Mouse (Mus musculus) 3T3-L1 (cell line): ENCODE results near the gene Hist2h2ac.
"Not testable (repeated sequence)": the region's sequence is repeated elsewhere in the genome, so short reads cannot be mapped to it uniquely, and the experiment has no call there.

ENCODE experiments used
- DNase-seq: peaks from one replicate; pipeline ENCODE4 v3.0.0-alpha.2; 2015; ENCODE audit warnings: low read depth, low spot score

Gene Hist2h2ac

DNA sequence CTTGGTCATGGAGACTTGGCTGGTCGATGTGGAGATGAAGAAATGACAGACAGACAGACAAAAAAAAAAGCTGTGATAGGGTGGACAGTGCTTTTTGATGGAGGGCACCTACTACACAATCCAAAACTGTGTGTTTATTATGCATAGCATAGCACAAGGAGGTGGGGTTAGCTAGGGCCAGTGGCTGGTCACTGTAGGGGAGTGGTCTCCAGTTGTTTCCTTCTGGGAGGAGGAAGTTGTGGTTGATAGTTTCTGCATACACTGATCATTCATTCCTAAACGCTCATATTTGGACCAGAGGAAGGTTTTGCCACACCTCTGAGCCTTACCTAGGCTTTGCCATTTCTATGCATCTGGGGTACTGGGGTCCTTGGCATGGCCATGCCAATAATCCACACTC lies 9.7 kb upstream of the Hist2h2ac start:
- DNase-seq, result no peak

DNA sequence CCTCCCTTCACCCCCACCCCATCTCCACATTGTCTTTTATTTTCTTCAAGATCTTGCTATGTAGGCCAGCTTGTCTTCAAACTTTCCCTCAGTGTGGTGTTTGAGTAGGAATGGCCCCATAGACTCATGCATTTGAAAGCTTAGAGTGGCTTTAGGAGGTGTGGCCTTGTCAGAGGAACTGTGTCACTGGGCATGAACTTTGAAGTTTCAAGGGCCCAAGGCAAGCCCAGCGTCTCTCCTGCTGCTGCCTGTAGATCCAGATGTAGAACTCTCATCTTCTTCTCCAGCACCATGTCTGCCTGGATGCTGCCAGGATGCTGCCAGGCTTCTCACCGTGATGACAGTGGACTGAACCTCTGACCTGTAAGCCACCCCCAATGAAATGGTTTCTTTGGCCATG lies 8.1 kb upstream of the Hist2h2ac start:
- DNase-seq, result no peak

DNA sequence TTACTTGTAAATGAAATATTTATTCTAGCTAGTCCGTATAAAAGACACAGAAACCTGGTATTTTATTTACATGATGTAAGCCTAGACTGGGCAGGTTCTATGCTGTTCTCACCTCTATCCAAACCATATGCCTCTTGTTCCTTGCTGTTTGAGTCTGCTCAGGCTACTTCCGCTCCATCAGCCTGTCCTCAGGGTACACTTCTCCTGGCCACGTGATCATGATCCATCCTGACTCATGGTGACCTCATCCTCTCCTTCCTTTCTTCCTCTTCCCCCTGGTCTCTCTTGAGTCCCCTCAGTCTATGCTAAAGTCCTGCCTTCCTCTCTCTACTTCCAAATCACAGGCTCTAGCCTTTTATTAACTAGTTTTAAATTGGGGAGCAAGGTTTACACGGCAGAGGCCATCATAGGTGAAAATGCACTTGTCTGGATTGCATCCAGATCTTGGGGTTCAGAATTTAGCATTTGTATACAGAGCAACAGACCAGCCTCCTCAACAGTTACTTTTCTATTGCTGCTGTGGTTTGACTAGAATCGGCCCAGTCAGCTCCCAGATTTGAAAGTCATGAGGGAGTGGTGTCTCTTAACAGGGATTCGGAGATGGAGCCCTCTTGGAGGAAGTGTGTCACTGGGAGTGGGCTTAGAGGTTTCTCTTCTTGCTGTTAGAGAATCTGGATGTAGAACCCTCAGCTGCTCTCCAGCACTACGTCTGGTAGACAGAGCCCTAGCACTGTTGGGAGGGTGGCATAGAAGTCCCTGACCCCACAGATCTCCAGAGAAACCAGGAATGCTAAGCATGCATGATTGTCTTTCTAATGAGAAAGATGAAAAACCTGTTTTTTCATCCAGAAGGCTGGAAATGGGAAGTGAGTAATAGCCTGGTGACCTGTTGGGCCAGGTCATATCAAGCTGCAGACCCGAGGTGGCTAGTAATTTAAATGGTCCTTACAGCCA lies 6.3 kb upstream of the Hist2h2ac start:
- DNase-seq, result peak; percentile 96

DNA sequence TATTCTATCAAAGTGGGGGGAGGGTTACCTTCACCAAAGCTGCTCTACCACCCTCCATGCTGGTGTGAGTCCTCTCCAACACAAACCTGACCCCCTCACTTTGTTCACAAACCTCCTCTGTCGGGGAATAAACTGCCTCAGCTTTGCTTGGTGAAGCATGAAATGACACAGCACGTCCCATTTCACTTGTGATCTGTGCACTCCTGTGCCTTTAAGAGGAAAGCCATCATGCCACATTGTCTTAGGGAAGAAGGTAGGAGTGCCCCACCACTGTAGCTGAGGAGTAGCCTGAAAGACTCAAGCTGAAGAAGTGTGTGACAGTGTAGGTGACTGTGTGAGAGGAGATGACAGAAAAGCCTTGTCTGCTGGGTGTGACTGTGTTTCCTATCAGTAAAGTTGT lies 4.7 kb upstream of the Hist2h2ac start:
- DNase-seq, result no peak

DNA sequence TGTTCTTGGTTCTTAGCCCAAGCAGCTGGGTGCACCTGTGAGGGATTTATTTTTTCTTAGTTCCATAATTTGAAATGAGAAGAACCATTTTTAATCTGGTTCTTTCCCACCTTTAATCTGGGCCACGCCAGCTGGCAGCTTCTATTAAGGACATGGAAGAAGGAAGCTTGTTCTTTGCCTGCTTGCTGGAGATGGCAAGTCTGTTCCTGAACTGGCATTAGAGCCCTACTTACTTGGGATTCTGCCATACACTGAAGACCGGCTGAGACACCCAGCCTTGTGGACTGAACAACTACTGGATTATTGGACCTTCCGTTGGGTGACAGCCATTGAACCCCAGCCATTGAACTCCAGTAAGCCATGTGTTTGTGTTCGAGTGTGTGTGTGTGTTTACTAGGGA lies 2.1 kb upstream of the Hist2h2ac start:
- no peak for DNase-seq

DNA sequence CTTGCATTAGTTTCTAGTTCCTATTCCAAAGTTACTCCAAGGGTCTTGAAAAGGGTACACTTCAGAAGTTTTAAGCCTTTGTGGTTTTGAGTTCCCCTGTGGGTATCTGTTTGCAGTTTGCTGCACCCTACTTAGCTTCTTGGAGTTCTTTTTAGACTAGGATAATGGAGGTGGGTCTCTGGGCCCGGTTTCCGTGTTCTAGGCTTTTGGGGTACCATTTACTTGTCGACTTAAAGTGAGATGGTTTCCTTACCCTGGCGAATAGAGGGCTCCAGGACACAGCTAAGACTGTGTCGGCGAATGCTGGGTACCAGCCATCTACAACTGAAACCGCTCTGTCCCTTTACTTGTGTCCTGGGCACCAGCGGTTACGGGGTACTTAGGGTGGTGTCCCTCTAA lies 959 bp upstream of the Hist2h2ac start:
- DNase-seq, result no peak

DNA sequence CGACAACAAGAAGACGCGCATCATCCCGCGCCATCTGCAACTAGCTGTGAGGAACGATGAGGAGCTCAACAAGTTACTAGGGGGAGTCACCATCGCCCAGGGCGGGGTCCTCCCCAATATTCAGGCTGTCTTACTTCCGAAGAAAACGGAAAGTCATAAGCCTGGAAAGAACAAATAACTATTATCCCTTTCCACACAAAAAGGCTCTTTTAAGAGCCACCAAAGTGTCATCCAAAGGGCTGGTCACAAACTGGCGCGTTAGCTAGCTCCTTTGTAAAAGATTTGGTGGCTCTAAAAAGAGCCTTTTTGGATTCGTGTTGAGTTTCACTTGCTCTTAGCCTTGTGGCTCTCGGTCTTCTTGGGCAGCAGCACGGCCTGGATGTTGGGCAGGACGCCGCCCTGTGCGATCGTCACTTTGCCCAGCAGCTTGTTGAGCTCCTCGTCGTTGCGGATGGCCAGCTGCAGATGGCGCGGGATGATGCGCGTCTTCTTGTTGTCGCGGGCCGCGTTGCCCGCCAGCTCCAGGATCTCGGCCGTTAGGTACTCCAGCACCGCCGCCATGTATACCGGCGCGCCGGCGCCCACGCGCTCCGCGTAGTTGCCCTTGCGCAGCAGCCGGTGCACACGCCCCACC lies 432 bp downstream of the Hist2h2ac start:
- DNase-seq, result peak; percentile 72

DNA sequence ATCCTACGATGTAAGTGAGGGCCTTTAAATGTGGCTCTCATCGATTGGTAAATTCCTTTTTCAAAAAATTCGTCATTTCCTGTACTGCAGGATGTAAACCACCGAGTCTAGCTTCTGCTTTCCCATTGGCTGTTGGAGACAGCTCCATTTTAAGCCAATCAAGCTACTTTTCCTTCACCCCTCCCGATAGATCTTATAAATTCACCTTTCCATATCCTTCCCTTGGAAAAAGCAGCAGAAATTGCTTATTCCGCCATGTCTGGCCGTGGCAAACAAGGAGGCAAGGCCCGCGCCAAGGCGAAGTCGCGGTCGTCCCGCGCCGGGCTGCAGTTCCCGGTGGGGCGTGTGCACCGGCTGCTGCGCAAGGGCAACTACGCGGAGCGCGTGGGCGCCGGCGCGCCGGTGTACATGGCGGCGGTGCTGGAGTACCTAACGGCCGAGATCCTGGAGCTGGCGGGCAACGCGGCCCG lies 984 bp downstream of the Hist2h2ac start, which contains the start of the genes Bola1 and Hist2h2ab:
TSS of gene Bola1 (minus strand) at position 49 of the 470 bp plus-strand sequence.
TSS of gene Hist2h2ab (plus strand) at position 205 of the 470 bp plus-strand sequence.
- DNase-seq, result peak; percentile 92

DNA sequence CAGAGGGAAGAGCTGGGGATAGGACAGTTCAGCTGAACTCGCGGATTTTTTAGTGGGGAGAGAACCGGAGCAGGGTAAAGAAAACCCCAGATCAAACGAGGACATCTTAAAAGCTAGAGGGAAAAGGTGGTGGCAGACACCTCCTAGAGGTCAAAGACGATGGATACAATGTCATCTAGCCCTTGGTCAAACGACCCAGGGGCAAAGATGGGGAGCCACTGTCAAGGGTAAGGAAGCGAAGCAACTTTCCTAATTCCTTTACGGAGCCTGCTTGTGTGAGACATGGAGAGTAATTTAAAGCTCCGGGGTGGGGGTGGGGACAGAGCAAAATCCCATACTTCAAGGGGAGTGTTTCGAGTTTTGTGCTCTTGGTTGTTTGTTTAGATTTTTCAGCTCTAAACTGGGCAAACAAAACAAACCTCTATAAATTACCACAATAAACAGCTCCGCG lies 1.5 kb downstream of the Hist2h2ac start:
- no peak for DNase-seq

DNA sequence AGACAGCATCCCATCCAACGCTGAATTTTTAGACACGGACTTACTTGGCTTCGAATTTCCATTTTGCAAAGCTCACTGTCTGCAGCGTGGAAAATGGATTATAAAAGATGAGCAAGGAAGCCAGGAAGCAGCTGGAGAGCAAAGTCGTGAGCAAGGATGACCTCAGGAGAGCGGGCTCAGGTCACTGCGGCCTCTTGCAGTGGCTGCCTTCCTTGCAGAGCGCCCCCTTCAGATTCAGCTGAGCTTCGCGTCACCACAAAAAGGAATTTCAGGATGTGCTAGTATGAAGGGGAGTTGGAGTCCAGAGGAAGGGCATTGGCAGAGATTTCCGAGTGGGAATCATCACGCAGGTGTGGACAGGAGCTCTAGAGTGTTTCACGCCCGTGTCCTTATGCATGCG lies 11.4 kb downstream of the Hist2h2ac start:
- no peak for DNase-seq

DNA sequence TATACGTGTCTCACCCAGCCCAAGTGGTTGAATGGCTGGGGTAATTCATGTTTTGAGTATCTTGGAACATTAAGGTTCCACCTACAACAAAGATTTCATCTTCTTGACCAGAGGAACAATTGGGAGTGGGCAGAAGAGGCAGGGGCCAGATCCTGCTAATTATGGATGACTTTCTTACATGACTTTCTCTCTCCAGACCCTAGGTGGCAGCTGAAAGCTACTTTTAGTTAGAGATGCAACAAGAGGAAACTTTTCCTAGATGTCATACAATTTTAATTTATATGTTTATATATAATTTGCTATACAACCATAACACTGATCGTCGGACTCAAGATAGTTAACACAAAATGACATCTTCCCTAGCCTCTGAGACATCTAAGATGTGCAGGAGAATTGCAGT lies 12.9 kb downstream of the Hist2h2ac start:
- DNase-seq, result peak; percentile 53

DNA sequence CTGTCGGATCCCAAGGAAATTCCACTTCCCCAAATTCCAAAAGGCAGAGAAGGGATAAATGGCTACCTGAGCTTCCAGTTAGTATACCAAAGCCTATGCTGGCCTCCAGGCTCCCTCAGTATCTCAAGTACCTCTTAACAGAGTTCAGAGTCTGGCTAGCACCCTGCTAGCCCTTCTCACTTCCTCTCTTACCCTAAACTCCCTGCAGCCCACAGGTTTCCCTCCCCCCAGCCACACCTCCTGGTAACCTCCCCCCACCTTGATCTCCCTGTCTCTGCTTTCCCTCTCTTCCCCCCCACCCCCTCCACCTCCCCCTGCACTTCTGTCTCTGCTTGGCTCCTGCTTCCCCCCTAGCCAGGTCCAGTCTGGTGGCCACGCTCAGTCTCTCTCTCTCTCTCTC lies 20.9 kb downstream of the Hist2h2ac start:
- DNase-seq, result no peak

DNA sequence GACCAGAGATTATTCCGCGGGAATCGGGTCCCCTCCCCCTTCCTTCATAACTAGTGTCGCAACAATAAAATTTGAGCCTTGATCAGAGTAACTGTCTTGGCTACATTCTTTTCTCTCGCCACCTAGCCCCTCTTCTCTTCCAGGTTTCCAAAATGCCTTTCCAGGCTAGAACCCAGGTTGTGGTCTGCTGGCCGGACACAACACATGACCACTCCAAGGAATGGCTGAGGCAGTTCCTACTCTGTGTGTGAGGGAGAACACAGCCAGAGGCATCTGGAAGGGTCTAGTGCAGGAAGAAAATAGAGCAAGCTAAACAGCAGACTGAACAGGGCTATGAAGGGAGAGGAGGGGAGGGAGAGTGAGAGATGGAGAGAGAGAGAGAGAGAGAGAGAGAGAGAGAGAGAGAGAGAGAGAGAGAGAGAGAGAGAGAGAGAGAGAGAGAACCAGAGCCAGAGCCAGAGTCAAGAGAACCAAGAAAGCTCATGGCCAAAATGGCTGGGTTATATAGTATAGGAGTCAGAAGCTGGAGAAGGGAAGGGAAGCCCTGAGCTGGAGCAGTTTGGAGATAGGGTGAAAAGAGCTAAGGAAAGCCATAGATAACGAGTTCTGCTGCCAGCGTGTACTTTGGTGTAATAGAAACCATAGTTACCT lies 22.0 kb downstream of the Hist2h2ac start:
- not testable (repeated sequence) for DNase-seq

DNA sequence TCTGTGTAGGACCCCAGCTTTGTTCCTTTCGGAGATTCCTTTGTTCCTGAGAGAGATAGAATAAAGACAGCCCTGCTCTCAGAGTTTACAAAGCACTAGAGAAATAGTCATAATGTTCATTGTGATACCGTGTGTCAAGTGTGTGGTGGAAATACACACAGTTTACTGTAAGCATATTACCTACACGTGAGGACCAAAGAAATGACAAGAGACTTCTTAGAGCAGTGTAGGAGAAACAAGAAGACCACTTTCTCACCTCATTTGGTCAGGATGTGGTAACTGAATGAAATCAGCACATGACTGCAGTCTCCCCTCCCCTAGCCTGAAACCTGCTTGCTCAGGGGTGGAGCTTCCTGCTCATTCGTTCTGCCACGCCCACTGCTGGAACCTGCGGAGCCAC lies 22.5 kb downstream of the Hist2h2ac start:
- peak; percentile 50 for DNase-seq

DNA sequence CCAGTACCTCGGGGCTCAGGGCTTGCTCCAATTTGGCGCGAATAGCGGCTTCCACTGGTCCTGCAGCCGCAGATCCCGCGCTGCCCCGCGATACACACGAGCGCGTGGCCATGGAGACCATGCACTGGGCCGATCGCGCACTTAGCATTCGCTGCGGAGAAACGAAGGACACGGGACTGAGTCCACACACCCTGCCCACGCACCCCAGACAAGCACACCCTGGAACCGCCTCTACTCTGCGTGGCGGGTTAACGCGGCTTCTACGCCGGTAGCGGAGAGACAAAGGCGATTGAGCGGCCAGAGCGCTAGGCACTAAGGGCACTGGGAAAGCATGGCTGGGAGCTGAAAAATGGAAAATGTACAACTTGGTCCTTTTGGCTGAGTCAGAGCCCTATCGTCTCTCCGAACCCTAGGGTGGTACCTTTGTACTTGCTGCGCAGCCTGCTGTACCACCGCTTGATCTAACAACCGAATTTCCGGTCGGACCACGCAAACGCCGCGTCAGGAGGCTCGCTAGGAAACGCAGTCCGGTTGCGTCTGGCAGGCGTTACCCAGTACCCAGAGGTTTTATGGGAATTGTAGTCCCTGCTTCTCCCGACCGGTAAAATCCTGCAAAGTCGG lies 23.4 kb downstream of the Hist2h2ac start:
- peak; percentile 95 for DNase-seq

DNA sequence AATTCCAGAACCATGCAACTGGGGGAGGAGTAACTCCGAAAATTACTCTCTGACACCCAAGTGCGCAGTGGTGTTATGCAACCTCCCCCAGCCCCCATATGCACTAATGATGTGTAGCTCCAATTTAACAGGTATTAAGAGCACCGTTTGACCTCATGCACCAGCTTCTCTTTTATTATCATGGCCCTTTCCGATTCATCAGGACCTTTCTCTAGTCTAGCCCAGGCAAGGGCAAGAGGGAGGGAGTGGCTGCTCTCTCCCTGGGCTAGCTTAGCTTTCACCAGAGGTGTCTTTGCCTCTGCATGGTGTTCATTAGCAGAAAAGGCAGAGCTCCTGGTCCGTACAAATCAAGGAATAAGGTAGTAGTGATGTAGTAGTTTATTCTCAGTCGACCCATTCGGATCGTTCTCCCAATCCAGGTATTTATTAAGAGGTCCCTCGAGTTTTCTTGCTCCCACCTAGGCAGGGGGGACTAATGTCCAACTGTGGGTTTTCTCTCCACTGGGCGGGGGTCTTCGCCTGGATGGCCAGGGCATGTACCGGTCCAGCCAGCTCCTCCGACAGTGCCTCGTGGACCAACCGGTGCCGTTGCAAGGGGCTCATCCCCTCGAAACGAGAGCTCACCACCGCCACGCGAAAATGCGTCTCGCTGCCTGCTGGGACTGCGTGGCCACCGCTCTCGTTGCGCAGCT lies 24.1 kb downstream of the Hist2h2ac start:
- DNase-seq, result no peak

DNA sequence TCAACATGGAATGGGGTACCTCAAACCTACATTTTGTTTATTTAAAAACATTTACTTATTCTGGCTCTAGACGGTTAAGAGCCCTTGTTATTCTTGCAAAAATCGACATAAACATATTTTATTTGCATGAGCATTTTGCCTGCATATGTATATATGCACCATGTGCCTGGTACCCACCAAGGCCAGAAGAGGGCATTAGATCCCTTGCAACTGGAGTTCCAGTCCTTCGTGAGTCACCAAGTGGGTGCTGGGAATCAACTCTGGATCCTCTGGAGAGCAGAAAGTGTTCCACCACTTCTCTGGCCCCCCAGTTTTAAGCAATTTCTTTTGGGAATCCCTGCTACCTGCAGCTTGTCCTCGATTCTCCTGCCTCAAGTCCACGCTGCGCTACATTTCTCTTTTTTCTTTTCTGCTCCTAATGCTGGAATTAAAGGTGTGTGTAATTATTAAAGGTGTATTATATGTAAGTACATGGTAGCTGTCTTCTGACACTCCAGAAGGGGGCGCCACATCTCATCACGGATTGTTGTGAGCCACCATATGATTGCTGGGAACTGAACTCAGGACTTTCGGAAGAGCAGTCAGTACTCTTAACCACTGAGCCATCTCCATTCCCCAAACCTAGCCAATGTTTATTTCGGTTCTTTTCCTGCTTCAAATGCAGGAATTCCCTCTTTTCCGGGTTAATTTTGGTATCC lies 24.9 kb downstream of the Hist2h2ac start:
- DNase-seq, result no peak

DNA sequence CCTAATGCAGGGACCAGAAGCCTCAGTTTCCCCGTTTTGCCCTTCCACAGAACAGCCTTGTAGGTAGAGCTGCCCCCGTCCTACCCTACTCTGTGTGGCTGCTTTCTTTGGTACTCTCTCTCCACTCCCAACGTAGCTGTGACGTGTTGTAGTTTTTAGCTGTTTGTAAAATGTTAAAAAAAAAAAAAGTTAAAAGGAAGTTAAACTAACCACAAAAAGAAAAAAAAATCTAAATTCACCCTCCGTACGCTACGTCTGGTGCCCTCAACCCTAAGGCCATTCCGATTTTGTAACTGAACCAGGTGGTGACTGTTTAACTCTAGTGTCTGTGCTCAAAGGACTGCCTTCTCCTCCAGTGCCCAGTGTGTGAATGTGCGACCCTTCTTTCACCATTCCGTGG lies 25.7 kb downstream of the Hist2h2ac start:
- DNase-seq, result no peak

DNA sequence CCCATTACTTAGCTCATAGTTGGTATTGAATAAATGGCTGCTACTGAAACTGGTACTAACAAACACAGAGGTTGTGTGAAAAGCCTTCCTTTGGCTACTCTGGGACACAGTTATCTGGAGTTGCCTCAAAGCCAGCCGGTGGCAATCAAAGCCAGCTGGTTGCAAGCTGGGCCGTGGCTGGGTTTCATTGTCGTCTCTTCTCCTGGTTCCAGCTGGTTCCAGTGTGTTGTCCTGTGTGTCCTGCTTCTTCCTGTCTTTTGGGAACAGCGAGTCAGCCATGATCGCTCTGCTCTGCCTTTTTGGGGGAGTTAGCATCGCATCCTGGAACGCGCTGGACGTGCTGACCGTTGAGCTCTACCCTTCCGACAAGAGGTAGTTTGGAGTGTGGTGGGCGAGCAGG lies 27.7 kb downstream of the Hist2h2ac start:
- DNase-seq, result no peak

DNA sequence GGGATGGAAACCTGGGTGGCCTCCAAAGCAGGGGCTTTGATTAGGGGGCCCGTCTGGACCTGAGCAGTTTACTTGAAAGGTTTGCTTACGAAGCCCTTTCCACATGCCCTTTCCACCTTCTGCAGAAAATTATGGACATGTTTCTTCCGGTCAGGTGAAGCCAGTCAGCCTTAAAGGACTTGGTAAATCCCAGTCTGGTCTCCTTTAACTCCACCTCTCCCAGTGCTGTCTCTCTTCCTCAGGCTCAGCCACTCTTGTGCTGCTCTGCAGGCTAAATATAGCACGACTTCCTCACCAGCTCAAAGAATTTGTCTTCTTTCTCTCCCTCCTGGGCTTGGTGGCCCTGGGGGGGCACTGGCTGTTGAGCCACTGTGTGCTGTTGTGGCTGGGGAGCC lies 38.3 kb downstream of the Hist2h2ac start:
- no peak for DNase-seq
